Mouse (Mus musculus) liver, embryonic 13.5 days (tissue): ENCODE results near the gene Anxa3. TPM values are rescaled to one million over a fixed set of nuclear protein-coding genes. Genes with fewer than 3 reads are reported as not detected.

Experiments used
- ATAC-seq: fragments of 200-750 bp; cut with Nextera tagmentation; 2 replicates; pipeline ENCODE4 v1.8.0; 2017; ENCODE audit warnings: low read depth, mild to moderate bottlenecking, moderate number of reproducible peaks, moderate library complexity
- DNase-seq: peaks from one replicate; pipeline ENCODE4 v3.0.0; 2022
- H3K27ac ChIP-seq: fragments of 300-500 bp; sonication (generic); 2 replicates; pipeline ENCODE4 v1.5.1; 2015; ENCODE audit warnings: moderate library complexity, mild to moderate bottlenecking, inconsistent platforms
- H3K27me3 ChIP-seq: fragments of 300-500 bp; sonication (generic); 2 replicates; pipeline ENCODE4 v1.6.1; 2015; ENCODE audit warnings: mild to moderate bottlenecking, inconsistent platforms
- H3K36me3 ChIP-seq: fragments of 300-500 bp; sonication (generic); 2 replicates; pipeline ENCODE4 v1.6.1; 2015; ENCODE audit warnings: mild to moderate bottlenecking, inconsistent platforms
- H3K4me1 ChIP-seq: fragments of 300-500 bp; sonication (generic); replicated peaks from 2 replicates; pipeline ENCODE4 v1.6.1; 2015; ENCODE audit warnings: inconsistent platforms
- H3K4me2 ChIP-seq: fragments of 300-500 bp; sonication (generic); 2 replicates; pipeline ENCODE4 v1.6.1; 2015; ENCODE audit warnings: inconsistent platforms, mild to moderate bottlenecking, moderate library complexity
- H3K4me3 ChIP-seq: fragments of 300-500 bp; sonication (generic); replicated peaks from 2 replicates; pipeline ENCODE4 v1.5.1; 2015; ENCODE audit warnings: mild to moderate bottlenecking, inconsistent platforms
- H3K9ac ChIP-seq: fragments of 300-500 bp; sonication (generic); 2 replicates; pipeline ENCODE4 v1.6.1; 2015; ENCODE audit warnings: mild to moderate bottlenecking, inconsistent platforms
- H3K9me3 ChIP-seq: fragments of 300-500 bp; sonication (generic); replicated peaks from 2 replicates; pipeline ENCODE4 v1.6.1; 2016; ENCODE audit warnings: inconsistent platforms
- WGBS: fragments of 180-500 bp; shearing (Covaris S2); methylation state at CpG from one replicate; pipeline ENCODE4 v1.1.7; 2015; ENCODE audit not compliant: insufficient replicate concordance; 5-methylcytosine and 5-hydroxymethylcytosine counted together
- polyA plus RNA-seq: library from polyadenylated mRNA; unstranded; fragments of >200 nt; fragmentation: Nextera tagmentation; extraction: Ambion mirVana; gene quantifications from 2 replicates; pipeline ENCODE4 v1.2.1, GENCODE M21; 2015

Anxa3 gene
- polyA plus RNA-seq, 1 experiment from 2014 or later = 15.5 TPM

DNA sequence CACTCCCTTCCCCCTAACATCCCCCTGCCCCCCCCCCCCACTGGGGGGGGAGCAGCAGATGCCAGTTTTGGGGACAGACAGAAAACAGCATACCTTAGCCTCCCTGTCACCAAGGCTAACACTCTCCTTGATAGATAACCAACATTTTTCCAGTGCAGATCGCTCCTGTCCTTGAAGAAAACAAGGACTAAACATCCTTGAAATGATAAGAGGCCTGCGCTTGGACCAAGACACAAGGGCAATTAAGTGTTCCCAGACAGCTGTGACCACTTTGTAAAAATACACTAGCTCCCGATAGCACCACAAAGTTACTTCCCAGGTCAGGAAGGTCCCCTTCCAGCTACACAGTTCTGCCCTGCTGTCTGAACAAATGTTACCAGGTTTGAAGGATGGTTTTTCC lies 55.2 kb downstream of the Anxa3 start:
- no peak overlapping the region for H3K4me3 ChIP-seq
- H3K4me2 ChIP-seq = no peak overlapping the region
- WGBS = 58% methylated on average over 3 of the region's 3 CpGs

GRCm38 (mm10) chr5:96849232-96849631 lies 56.1 kb downstream of the Anxa3 start:
- no peaks in the 10 kb centered on the region for H3K9me3 ChIP-seq
- 47% methylated on average over 3 of the region's 3 CpGs for WGBS
- ATAC-seq (no peak), DNase-seq (no peak)
- H3K36me3 ChIP-seq = no peaks in the 10 kb centered on the region
- no peak overlapping the region for H3K27ac ChIP-seq
- H3K27me3 ChIP-seq = no peaks in the 10 kb centered on the region
- peaks cover 16% of the 10 kb centered on the region for H3K4me1 ChIP-seq
- no peak overlapping the region for H3K9ac ChIP-seq
- H3K4me2 ChIP-seq = no peak overlapping the region
- H3K4me3 ChIP-seq = no peak overlapping the region

More for the DNA sequence above, 55.2 kb downstream of the Anxa3 start:
- Histone ChIP-seq H3K27me3 (no peaks in the 10 kb centered on the region), H3K9ac (no peak overlapping the region), H3K27ac (no peak overlapping the region), H3K9me3 (no peaks in the 10 kb centered on the region), H3K4me1 (peaks cover 16% of the 10 kb centered on the region), H3K36me3 (no peaks in the 10 kb centered on the region)
- DNase-seq (no peak), ATAC-seq (no peak)

DNA sequence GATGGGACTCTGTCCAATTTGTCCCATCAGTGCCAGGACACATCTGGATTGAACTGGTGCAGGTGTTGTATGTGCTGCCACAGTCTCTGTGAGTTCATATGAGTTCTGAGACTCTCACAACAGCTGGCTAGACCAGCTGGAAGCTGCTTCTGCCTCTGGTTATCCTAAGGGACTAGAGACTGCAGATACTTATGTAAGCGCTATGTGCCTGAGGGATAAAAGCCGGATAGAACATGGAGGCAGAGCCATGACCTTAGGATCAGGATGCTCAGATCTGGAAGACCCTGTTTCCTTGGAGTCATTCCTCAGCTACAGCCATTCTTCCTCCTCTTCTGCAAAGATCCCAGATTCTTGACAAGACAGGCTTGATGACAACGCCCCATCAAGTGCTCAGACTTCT lies 60.3 kb downstream of the Anxa3 start:
- 76% methylated on average over 3 of the region's 3 CpGs for WGBS
- H3K4me1 ChIP-seq = peaks cover 16% of the 10 kb centered on the region

DNA sequence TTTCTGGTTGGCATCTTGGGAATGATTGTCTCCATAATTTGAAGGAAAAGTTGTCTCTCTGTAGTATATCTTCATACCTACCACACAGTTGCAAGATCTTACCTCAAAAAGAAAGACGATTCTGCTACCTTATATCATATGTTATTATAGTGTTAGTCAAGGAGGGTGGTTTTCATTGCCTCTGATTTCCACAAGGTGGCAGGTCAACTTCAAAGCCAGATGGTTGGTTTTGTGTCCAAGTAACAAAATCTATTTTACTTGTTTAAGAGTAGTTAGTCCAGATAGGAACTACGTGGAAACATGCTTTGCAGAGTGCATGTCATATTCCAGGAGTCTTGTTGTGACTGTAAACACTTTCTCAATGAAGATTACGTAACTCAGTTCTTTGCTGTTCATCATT lies 61.2 kb downstream of the Anxa3 start:
- H3K4me3 ChIP-seq = no peak overlapping the region
- ATAC-seq (no peak), DNase-seq (no peak)
- H3K9ac ChIP-seq = no peak overlapping the region
- no peaks in the 10 kb centered on the region for H3K9me3 ChIP-seq
- no peaks in the 10 kb centered on the region for H3K27me3 ChIP-seq
- no peak overlapping the region for H3K27ac ChIP-seq
- WGBS = 59% methylated on average over 3 of the region's 3 CpGs
- H3K4me2 ChIP-seq = no peak overlapping the region
- H3K36me3 ChIP-seq = no peaks in the 10 kb centered on the region
- peaks cover 11% of the 10 kb centered on the region for H3K4me1 ChIP-seq

More for the DNA sequence above, 60.3 kb downstream of the Anxa3 start:
- Histone ChIP-seq H3K9me3 (no peaks in the 10 kb centered on the region), H3K36me3 (no peaks in the 10 kb centered on the region), H3K4me2 (no peak overlapping the region), H3K9ac (no peak overlapping the region), H3K4me3 (no peak overlapping the region), H3K27me3 (no peaks in the 10 kb centered on the region), H3K27ac (no peak overlapping the region)
- DNase-seq (no peak), ATAC-seq (no peak)

GRCm38 (mm10) chr5:96859938-96860337 lies 66.8 kb downstream of the Anxa3 start:
- H3K9me3 ChIP-seq = no peaks in the 10 kb centered on the region
- 51% methylated on average over 1 of the region's 1 CpGs for WGBS
- H3K4me3 ChIP-seq = no peak overlapping the region
- H3K4me2 ChIP-seq = no peak overlapping the region
- ATAC-seq (no peak), DNase-seq (no peak)
- H3K27ac ChIP-seq = no peak overlapping the region
- H3K9ac ChIP-seq = no peak overlapping the region
- H3K36me3 ChIP-seq = no peaks in the 10 kb centered on the region
- H3K27me3 ChIP-seq = no peaks in the 10 kb centered on the region; the same call in 1 of the 2 replicates
- H3K4me1 ChIP-seq = peaks cover 7% of the 10 kb centered on the region; the same call in 1 of the 2 replicates

- Histone ChIP-seq H3K9ac (no peak overlapping the region), H3K27ac (no peak overlapping the region), H3K4me2 (no peak overlapping the region), H3K4me3 (no peak overlapping the region), H3K36me3 (no peaks in the 10 kb centered on the region), H3K9me3 (no peaks in the 10 kb centered on the region), H3K27me3 (0 out of 2 replicates have a peak, but pooled peaks cover 9% of the 10 kb centered on the region), H3K4me1 (no peaks in the 10 kb centered on the region)
- no peak for DNase-seq
- 54% methylated on average over 4 of the region's 4 CpGs for WGBS
- ATAC-seq = no peak
Observed at GRCm38 (mm10) chr5:96867171-96867570, 74.0 kb downstream of the Anxa3 start.

DNA sequence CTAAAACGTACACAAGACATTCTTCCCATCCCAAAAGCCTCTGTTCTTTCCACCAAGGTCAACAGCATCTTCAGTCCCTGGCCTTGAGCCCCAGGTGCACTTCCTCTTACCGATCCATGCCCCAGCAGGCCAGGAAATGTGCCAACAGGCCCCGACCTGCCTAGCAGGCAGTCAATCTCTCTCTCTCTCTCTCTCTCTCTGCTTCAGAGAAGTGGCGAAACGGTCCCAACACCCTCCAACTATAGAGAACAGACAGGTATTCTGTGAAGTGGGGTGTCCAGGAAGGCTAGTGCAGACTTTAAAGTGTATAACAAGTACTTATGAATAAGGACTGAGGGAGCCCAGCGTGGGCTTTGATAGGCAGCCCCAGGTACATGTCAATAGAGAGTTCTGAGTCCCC lies 75.8 kb downstream of the Anxa3 start:
- Histone ChIP-seq H3K27me3 (0 out of 2 replicates have a peak, but pooled peaks cover 9% of the 10 kb centered on the region), H3K9ac (no peak overlapping the region), H3K27ac (no peak overlapping the region), H3K4me3 (no peak overlapping the region), H3K9me3 (no peaks in the 10 kb centered on the region), H3K36me3 (no peaks in the 10 kb centered on the region), H3K4me2 (no peak overlapping the region), H3K4me1 (no peaks in the 10 kb centered on the region)
- no peak for ATAC-seq
- no peak for DNase-seq
- WGBS = 53% methylated on average over 6 of the region's 6 CpGs

DNA sequence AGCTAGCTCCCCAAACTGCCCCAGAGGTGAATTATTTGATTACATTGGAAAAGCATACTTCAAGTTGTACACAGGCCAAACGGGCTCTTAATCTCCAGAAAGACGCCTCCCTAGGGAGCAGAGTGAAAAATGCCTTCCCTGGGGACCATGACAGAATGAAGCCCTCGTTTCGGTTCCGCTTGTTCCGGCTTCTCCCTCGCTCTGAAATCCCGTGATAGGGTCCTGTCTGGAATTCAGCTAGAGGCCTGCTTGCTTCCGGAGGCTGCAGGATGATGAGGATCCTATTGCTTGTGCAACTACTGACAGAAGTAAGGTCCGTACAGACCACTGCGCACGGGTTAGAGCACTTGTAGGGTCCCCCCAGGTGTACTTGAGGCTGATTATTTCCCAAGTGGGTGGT lies 77.9 kb downstream of the Anxa3 start:
- no peaks in the 10 kb centered on the region for H3K4me1 ChIP-seq
- H3K36me3 ChIP-seq = no peaks in the 10 kb centered on the region
- no peak overlapping the region for H3K27ac ChIP-seq
- WGBS = 82% methylated on average over 12 of the region's 12 CpGs
- ATAC-seq (no peak), DNase-seq (no peak)
- H3K4me2 ChIP-seq = no peak overlapping the region
- 0 out of 2 replicates have a peak, but pooled peaks cover 9% of the 10 kb centered on the region for H3K27me3 ChIP-seq
- no peaks in the 10 kb centered on the region for H3K9me3 ChIP-seq
- no peak overlapping the region for H3K9ac ChIP-seq
- H3K4me3 ChIP-seq = no peak overlapping the region

DNA sequence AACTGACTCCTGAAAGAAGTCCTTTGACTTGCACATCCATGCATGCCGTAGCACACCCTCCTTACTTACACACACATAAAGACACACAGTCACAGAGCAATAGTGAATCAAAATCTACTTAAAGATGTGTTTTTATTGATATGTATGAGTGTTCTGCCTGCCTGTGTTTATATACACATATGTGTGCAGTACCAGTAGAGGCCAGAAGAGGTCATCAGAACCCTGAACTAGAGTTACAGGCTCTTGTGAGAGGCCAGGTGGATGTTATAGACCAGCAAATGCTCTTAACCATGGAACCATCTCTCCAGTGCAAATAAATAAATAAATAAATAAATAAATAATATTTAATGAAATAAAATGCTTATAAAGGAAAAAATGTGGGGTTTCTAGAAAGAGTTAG lies 85.0 kb downstream of the Anxa3 start:
- Histone ChIP-seq H3K9me3 (no peaks in the 10 kb centered on the region), H3K4me3 (no peak overlapping the region), H3K27me3 (no peaks in the 10 kb centered on the region), H3K9ac (no peak overlapping the region), H3K4me2 (no peak overlapping the region), H3K4me1 (peaks cover 26% of the 10 kb centered on the region), H3K27ac (no peak overlapping the region), H3K36me3 (no peaks in the 10 kb centered on the region)
- DNase-seq = peak; percentile 61
- ATAC-seq = no peak
- 91% methylated on average over 1 of the region's 1 CpGs for WGBS

- Histone ChIP-seq H3K4me2 (no peak overlapping the region), H3K9me3 (no peaks in the 10 kb centered on the region), H3K36me3 (no peaks in the 10 kb centered on the region), H3K4me3 (no peak overlapping the region), H3K27me3 (no peaks in the 10 kb centered on the region), H3K9ac (no peak overlapping the region; the same call in 1 of the 2 replicates), H3K27ac (0 out of 2 replicates have a peak overlapping the region, but pooled peaks have one; percentile 3), H3K4me1 (peaks cover 34% of the 10 kb centered on the region)
- ATAC-seq = no peak
- WGBS = 52% methylated on average over 11 of the region's 11 CpGs
- DNase-seq = no peak
Observed at GRCm38 (mm10) chr5:96878851-96879540, 85.9 kb downstream of the Anxa3 start.

DNA sequence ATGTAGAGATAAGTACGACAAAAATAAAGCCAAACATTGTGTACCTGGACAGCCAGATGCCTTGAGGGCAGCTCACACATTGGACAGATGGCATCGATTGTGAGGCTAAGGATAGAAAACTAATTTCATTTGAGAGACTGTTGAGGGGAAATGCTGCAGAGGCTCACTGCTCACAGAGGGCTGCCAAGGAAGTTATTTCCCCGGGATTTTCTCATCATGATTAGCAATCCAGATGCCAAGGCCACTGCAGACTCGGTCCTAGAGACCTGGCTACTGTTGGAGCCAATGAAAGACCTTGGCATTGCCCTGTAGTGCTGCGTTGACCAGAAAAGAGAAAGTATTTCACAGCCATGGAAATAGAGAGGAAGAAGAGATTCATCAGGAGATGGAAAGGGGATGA lies 87.1 kb downstream of the Anxa3 start:
- H3K9me3 ChIP-seq = no peaks in the 10 kb centered on the region
- peaks cover 42% of the 10 kb centered on the region for H3K4me1 ChIP-seq
- no peak overlapping the region for H3K4me3 ChIP-seq
- 62% methylated on average over 5 of the region's 5 CpGs for WGBS
- H3K27ac ChIP-seq = no peak overlapping the region
- H3K4me2 ChIP-seq = no peak overlapping the region
- no peak for DNase-seq
- no peak overlapping the region for H3K9ac ChIP-seq
- ATAC-seq = no peak
- H3K27me3 ChIP-seq = no peaks in the 10 kb centered on the region
- H3K36me3 ChIP-seq = no peaks in the 10 kb centered on the region

GRCm38 (mm10) chr5:96881118-96881517 lies 88.0 kb downstream of the Anxa3 start:
- DNase-seq (peak; percentile 15), ATAC-seq (peak; percentile 56)
- WGBS = 74% methylated on average over 3 of the region's 3 CpGs
- Histone ChIP-seq H3K9me3 (no peaks in the 10 kb centered on the region), H3K4me2 (no peak overlapping the region), H3K27ac (no peak overlapping the region), H3K9ac (no peak overlapping the region), H3K36me3 (no peaks in the 10 kb centered on the region), H3K27me3 (no peaks in the 10 kb centered on the region), H3K4me3 (no peak overlapping the region), H3K4me1 (peaks cover 51% of the 10 kb centered on the region)
